Mouse (Mus musculus) heart, adult 10 weeks (tissue): ENCODE data around the gene Pgam1. TPM values are rescaled to one million over a fixed set of nuclear protein-coding genes. Genes with fewer than 3 reads are reported as not detected.

Source experiments
- polyA plus RNA-seq: library from polyadenylated mRNA; stranded (reverse); fragments of 350-450 nt; fragmentation: Illumina TruSeq; extraction: RNeasy Lipid Tissue Mini Kit (QIAGEN cat#74804); gene quantifications from one replicate; pipeline ENCODE4 v1.2.3, GENCODE M21; 2014; ENCODE audit warnings: low read depth, low replicate concordance

Pgam1 gene
- polyA plus RNA-seq = 116 TPM

DNA sequence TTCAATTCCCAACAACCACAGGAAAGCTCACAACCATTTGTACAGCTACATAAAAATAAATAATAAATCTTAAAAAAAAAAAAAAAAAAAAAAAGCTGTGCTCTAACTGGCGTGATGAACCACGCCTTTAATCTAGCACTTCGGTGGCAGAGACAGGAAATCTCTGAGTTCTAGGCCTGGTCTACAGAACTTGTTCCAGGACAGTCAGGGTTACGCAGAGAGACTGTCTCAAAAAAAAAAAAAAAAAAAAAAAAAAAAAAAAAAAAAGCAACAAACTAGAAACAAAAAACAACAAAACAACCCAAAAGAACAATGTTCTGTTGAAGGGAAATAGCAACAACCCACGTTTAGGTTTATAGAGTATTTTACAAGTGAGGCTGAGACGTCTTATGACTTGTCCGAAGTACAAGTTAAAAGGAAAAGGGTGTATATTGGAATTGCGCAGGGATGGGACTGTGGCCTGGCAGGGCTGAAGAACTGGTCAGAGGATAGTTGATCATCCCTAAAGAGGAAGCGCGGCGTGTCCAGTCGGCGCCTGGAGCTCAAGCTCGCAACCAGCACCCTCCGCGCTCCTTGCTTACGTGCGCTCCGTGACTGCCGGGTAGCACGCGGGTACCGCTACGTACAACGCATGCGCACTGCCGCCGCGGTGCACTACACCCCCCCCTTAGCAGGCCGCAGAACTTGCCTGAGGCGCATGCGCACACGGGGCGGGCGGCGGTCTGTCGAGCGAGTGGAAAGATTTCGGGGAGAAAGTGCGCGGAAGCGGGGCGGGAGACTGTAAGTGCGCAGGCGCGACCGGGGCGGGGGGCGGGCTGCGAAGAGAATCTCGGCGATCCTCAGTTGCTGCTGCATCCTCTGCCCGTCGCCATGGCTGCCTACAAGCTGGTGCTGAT lies at the start of gene Pgam1:
TSS of gene Pgam1 (plus strand) at position 746 of the 896 bp plus-strand sequence.

DNA sequence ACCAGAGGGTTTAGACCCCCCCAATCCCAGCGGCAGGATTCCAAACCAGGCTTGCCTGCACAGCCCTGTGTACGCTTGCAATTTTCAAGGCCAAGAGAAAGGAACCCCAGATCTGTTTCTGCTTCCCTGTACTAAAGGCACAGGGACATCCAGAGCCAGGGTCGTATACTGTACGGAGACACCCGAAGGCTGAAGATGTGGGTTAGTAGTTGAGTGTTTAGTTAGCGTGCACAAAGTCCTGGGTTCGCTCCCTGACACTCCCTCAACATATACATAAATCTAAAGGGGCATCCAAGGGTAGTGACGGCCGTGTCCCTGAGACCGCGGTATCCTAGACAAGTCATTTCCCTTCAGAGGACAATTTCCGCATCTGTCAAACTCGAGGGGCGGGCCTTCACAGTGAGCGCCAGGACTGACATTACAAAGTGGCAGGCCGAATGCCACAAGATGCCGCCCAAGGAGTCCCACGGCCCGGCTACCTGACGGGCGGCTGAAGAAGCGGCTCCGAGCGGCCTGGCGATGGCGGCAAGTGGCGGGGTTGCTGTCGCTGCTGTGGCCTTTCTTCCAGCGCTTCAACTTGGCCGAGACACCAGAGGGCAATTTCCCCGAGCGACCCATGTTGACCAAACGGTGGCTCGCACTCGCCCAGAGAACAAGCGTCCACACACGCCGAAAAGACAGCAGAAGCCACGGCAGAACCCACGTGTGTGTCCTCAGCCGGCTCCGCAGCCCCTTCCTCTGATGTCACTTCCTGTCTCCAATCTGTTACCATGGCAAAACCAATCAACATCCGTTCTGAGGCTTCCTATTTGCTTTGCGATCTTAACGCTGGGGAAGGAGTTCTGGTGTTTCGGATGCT lies 16.0 kb upstream of the Pgam1 start, which contains the start of gene Rrp12:
TSS of gene Rrp12 (minus strand) at position 714 of the 859 bp plus-strand sequence.

DNA sequence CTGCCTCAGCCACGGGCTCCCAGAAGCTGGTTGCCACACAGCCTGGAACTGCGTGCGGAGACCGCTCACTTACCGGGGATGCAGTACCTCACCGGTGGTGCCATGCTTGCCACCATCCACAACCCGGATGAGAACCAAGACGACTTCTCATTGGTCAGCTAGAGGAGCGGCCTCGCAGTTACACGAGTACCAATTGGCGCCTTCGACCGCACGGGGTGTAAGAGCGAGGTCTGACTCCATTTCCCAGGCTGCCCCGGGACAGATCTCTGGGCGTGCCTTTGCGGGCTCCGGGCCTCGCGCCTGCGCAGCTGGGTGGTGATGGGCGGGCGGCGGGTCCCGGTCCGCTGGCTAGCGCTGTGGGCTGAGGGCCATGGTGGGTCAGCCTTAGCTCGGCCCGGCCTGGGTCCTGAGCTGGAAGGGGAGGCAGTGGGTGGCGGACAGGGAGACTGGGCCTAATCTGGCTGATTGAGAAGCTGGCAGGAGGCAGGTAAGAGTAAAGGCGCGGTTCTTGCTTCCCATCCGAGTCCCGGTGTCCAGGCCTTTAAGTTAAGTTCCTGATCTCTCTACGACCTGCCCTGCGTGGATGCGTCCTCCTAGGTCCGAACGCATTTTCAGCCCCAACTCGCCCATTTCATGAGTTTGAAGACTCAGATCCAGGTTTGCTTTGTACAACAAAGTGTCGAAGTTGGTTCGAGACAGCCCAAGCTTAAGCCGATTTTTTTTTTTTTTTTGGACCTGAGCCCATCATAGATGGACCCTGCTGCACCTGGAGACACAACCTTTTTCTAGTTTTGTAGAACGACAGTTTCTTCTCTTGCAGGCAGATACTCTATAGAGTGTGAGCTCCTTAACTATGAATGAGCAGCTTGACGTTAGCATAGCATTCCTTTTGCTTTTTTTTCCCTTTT lies 21.7 kb downstream of the Pgam1 start, which contains the start of the genes Exosc1 and Zdhhc16:
TSS of gene Exosc1 (minus strand) at position 245 of the 908 bp plus-strand sequence.
TSS of gene Zdhhc16 (plus strand) at position 302 of the 908 bp plus-strand sequence.

Other genes starting within 250 kb of the Pgam1 start
- gene Slit1, start 168.3 kb upstream of the Pgam1 start, polyA plus RNA-seq = not detected
- 1.8 TPM for gene Arhgap19, start 109.9 kb upstream of the Pgam1 start, polyA plus RNA-seq
- 1.5 TPM for gene Frat1, start 82.0 kb upstream of the Pgam1 start, polyA plus RNA-seq
- gene Frat2, start 63.8 kb upstream of the Pgam1 start, polyA plus RNA-seq = 1.0 TPM
- gene Rrp12, start 15.8 kb upstream of the Pgam1 start, polyA plus RNA-seq = 10.8 TPM
- gene Exosc1, start 21.5 kb downstream of the Pgam1 start, polyA plus RNA-seq = 17.6 TPM
- 18.1 TPM for gene Zdhhc16, start 21.6 kb downstream of the Pgam1 start, polyA plus RNA-seq
- gene Mms19, start 69.2 kb downstream of the Pgam1 start, polyA plus RNA-seq = 18.8 TPM
- gene Ubtd1, start 69.8 kb downstream of the Pgam1 start, polyA plus RNA-seq = 22.9 TPM
- not detected for gene Ankrd2, start 124.1 kb downstream of the Pgam1 start, polyA plus RNA-seq
- gene Hoga1, start 133.7 kb downstream of the Pgam1 start, polyA plus RNA-seq = 0.84 TPM
- not detected for gene 4933411K16Rik, start 140.3 kb downstream of the Pgam1 start, polyA plus RNA-seq
- gene Morn4, start 174.4 kb downstream of the Pgam1 start, polyA plus RNA-seq = 2.1 TPM
- 17.5 TPM for gene Pi4k2a, start 178.5 kb downstream of the Pgam1 start, polyA plus RNA-seq
- gene Avpi1, start 217.1 kb downstream of the Pgam1 start, polyA plus RNA-seq = 20.8 TPM
- gene Marveld1, start 235.5 kb downstream of the Pgam1 start, polyA plus RNA-seq = 32.2 TPM